Mouse (Mus musculus) CH12.LX (cell line): ENCODE measurements around the gene Wnt9a. TPM values are rescaled to one million over a fixed set of nuclear protein-coding genes. Genes with fewer than 3 reads are reported as not detected.

ENCODE experiments used
- DNase-seq: peaks from one replicate; pipeline ENCODE4 v3.0.0-alpha.2; 2013; ENCODE audit errors: extremely low read depth
- H3K27ac ChIP-seq: 2 replicates; pipeline ENCODE4 v1.5.1; 2012; ENCODE audit warnings: low read depth, mild to moderate bottlenecking, control low read depth, moderate library complexity; ENCODE audit not compliant: insufficient read depth
- H3K27me3 ChIP-seq: replicated peaks from 2 replicates; pipeline ENCODE3; 2012; ENCODE audit warnings: inconsistent platforms
- H3K36me3 ChIP-seq, 2 experiments: replicated peaks in 1 of 2; 2 replicates each; pipeline versions ENCODE3 to v1.6.1; 2012; ENCODE audit warnings: inconsistent platforms in 1 of 2, low read length in 1 of 2, mild to moderate bottlenecking in 1 of 2, mixed read lengths in 1 of 2, moderate library complexity in 1 of 2; ENCODE audit not compliant: control insufficient read depth in 1 of 2, insufficient read depth in 1 of 2
- H3K4me1 ChIP-seq, 2 experiments: 2 replicates each; pipeline ENCODE4 v1.6.1; 2012; ENCODE audit warnings: inconsistent platforms in 1 of 2, moderate library complexity in 1 of 2; ENCODE audit not compliant: insufficient read depth in 2 of 2, control insufficient read depth in 1 of 2
- H3K4me2 ChIP-seq: 2 replicates; pipeline ENCODE4 v1.6.1; 2012; ENCODE audit warnings: low read depth, mild to moderate bottlenecking, control low read depth; ENCODE audit not compliant: poor library complexity, insufficient read depth, severe bottlenecking
- H3K4me3 ChIP-seq, 3 experiments: fragments of 150-350 bp in 1 of 3; sonication (generic) in 1 of 3; replicated peaks in 1 of 3; 2 replicates each; pipeline versions ENCODE3 to v1.5.1; 2011 to 2012; ENCODE audit warnings: low read depth in 2 of 3, low read length in 2 of 3, mild to moderate bottlenecking in 2 of 3, moderate library complexity in 2 of 3, control low read depth in 1 of 3, improper control_type of control experiment in 1 of 3, inconsistent platforms in 1 of 3, mixed read lengths in 1 of 3; ENCODE audit not compliant: poor library complexity in 1 of 3
- H3K79me2 ChIP-seq: replicated peaks from 2 replicates; pipeline ENCODE4 v1.6.1; 2012; ENCODE audit warnings: mild to moderate bottlenecking, moderate library complexity; ENCODE audit not compliant: control insufficient read depth, poor library complexity, insufficient read depth, severe bottlenecking; ENCODE audit errors: extremely low read depth
- H3K9ac ChIP-seq: 2 replicates; pipeline ENCODE4 v1.6.1; 2012; ENCODE audit warnings: low read depth, mild to moderate bottlenecking, control low read depth, moderate library complexity; ENCODE audit not compliant: insufficient read depth
- H3K9me3 ChIP-seq: replicated peaks from 2 replicates; pipeline ENCODE3; 2012; ENCODE audit warnings: low read length, inconsistent platforms, mixed read lengths
- BHLHE40 ChIP-seq: IDR thresholded peaks from 2 replicates; pipeline ENCODE4 v1.6.1; 2011; ENCODE audit warnings: mild to moderate bottlenecking, low read depth, low read length, improper control_type of control experiment
- CHD1 ChIP-seq: IDR thresholded peaks from 2 replicates; pipeline ENCODE4 v1.6.1; 2012; ENCODE audit warnings: low read depth, low read length, improper control_type of control experiment, inconsistent platforms
- CTCF ChIP-seq, 2 experiments: IDR thresholded peaks in 1 of 2; conservative IDR thresholded peaks in 1 of 2; 2 replicates each; pipeline ENCODE4 v1.5.1; 2011 to 2012; ENCODE audit warnings: low read depth in 2 of 2, low read length in 2 of 2, improper control_type of control experiment in 1 of 2, inconsistent platforms in 1 of 2, mild to moderate bottlenecking in 1 of 2, moderate library complexity in 1 of 2
- EP300 ChIP-seq: IDR thresholded peaks from 2 replicates; pipeline ENCODE4 v1.6.1; 2011; ENCODE audit warnings: low read length, improper control_type of control experiment
- GABPA ChIP-seq: IDR thresholded peaks from 2 replicates; pipeline ENCODE4 v1.6.1; 2012; ENCODE audit warnings: low read depth, low read length, improper control_type of control experiment, inconsistent platforms; ENCODE audit not compliant: insufficient replicate concordance
- IRF4 ChIP-seq: IDR thresholded peaks from 2 replicates; pipeline ENCODE4 v1.6.1; 2014; ENCODE audit warnings: low read depth, mild to moderate bottlenecking, inconsistent platforms, low read length, improper control_type of control experiment
- MAX ChIP-seq: IDR thresholded peaks from 2 replicates; pipeline ENCODE4 v1.6.1; 2011; ENCODE audit warnings: low read length, improper control_type of control experiment
- MEF2A ChIP-seq: IDR thresholded peaks from 2 replicates; pipeline ENCODE4 v1.6.1; 2014; ENCODE audit warnings: low read depth, mild to moderate bottlenecking, inconsistent platforms, low read length, improper control_type of control experiment, borderline replicate concordance
- MXI1 ChIP-seq: IDR thresholded peaks from 2 replicates; pipeline ENCODE4 v1.6.1; 2011; ENCODE audit warnings: mild to moderate bottlenecking, low read depth, low read length, improper control_type of control experiment
- MYC ChIP-seq: IDR thresholded peaks from 2 replicates; pipeline ENCODE4 v1.6.1; 2011; ENCODE audit warnings: low read depth, mild to moderate bottlenecking, improper control_type of control experiment, low read length
- NELFE ChIP-seq: IDR thresholded peaks from 2 replicates; pipeline ENCODE4 v1.6.1; 2011; ENCODE audit warnings: low read depth, low read length, improper control_type of control experiment
- PAX5 ChIP-seq: IDR thresholded peaks from 2 replicates; pipeline ENCODE4 v1.6.1; 2012; ENCODE audit warnings: low read length, inconsistent platforms, mixed read lengths
- POLR2A ChIP-seq: IDR thresholded peaks from 2 replicates; pipeline ENCODE4 v1.6.1; 2011; ENCODE audit warnings: low read depth, mild to moderate bottlenecking, improper control_type of control experiment, low read length
- RAD21 ChIP-seq: IDR thresholded peaks from 2 replicates; pipeline ENCODE4 v1.6.1; 2011; ENCODE audit warnings: low read depth, mild to moderate bottlenecking, low read length, improper control_type of control experiment, moderate library complexity
- RCOR1 ChIP-seq: conservative IDR thresholded peaks from 2 replicates; pipeline ENCODE4 v1.6.1; 2012; ENCODE audit warnings: low read depth, mild to moderate bottlenecking, inconsistent platforms, low read length, improper control_type of control experiment
- SIN3A ChIP-seq: IDR thresholded peaks from 2 replicates; pipeline ENCODE4 v1.6.1; 2012; ENCODE audit warnings: low read length, improper control_type of control experiment, inconsistent platforms
- TCF12 ChIP-seq: IDR thresholded peaks from 2 replicates; pipeline ENCODE4 v1.6.1; 2014; ENCODE audit warnings: low read depth, mild to moderate bottlenecking, inconsistent platforms, low read length, improper control_type of control experiment
- UBTF ChIP-seq: IDR thresholded peaks from 2 replicates; pipeline ENCODE4 v1.6.1; 2012; ENCODE audit warnings: low read depth, mild to moderate bottlenecking, inconsistent platforms, low read length, improper control_type of control experiment, moderate library complexity
- USF2 ChIP-seq: conservative IDR thresholded peaks from 2 replicates; pipeline ENCODE4 v1.6.1; 2011; ENCODE audit warnings: low read depth, low read length, improper control_type of control experiment
- ZMIZ1 ChIP-seq: IDR thresholded peaks from 2 replicates; pipeline ENCODE4 v1.6.1; 2012; ENCODE audit warnings: low read depth, mild to moderate bottlenecking, inconsistent platforms, low read length, improper control_type of control experiment
- ZNF384 ChIP-seq: IDR thresholded peaks from 2 replicates; pipeline ENCODE4 v1.6.1; 2012; ENCODE audit warnings: low read depth, low read length, improper control_type of control experiment, inconsistent platforms
- dilution Hi-C: fragments of 300-500 bp; cut with MboI; formaldehyde crosslinking; loops from 2 replicates; pipeline ENCODE4 v1.14.3; 2020; ENCODE audit warnings: low sequenced_read_pairs; ENCODE audit not compliant: extremely low pct_unique_long_range_greater_than_20kb, extremely low pct_ligation_motif_present
- in situ Hi-C: fragments of 300-500 bp; cut with MboI; formaldehyde crosslinking; loops from 3 replicates; pipeline ENCODE4 v1.14.3; 2019; ENCODE audit warnings: low sequenced_read_pairs, low pct_ligation_motif_present, low pct_unique_long_range_greater_than_20kb, mixed read lengths
- polyA plus RNA-seq: library from polyadenylated mRNA; unstranded; fragments of >175 nt; gene quantifications from 2 replicates; pipeline ENCODE4 v1.2.1, GENCODE M21; 2012; ENCODE audit warnings: low read depth; ENCODE audit not compliant: insufficient read length
- total RNA-seq, 2 experiments: library from RNA; depleted of rRNA; stranded (reverse); fragments of 300-350 nt in 1 of 2; fragments of >200 nt in 1 of 2; gene quantifications; 2 replicates each; pipeline ENCODE4 v1.2.3; 2012 to 2014

The Wnt9a gene
- total and polyA plus RNA-seq, 3 experiments = not detected

GRCm38 (mm10) chr11:59354793-59355192 is 48.1 kb downstream of the Wnt9a start:
- Histone ChIP-seq H3K79me2 (no peaks in the 10 kb centered on the region), H3K27ac (no peak overlapping the region)
- TF ChIP-seq POLR2A (no peak), MAX (no peak), SIN3A (no peak), ZMIZ1 (no peak), CTCF (conservative IDR thresholded peaks at IDR 0.05 in 1 of 2, IDR thresholded peaks at IDR 0.05 in 1 of 2; ENCODE audit: low read depth in 2 of 2, low read length in 2 of 2) (no peak), IRF4 (no peak), TCF12 (no peak), GABPA (no peak), ZNF384 (no peak), MYC (no peak), USF2 (no peak), RCOR1 (no peak), PAX5 (no peak), RAD21 (no peak), MEF2A (no peak), NELFE (no peak), CHD1 (no peak)
- TF ChIP-seq, all 38 proteins: peak for 0
- H3K36me3 ChIP-seq = no peaks in the 10 kb centered on the region
- H3K4me3 ChIP-seq = no peak overlapping the region
- no peak overlapping the region for H3K9ac ChIP-seq
- dilution Hi-C loops = no loop called here
- peaks cover 45% of the 10 kb centered on the region for H3K27me3 ChIP-seq
- H3K4me2 ChIP-seq = no peak overlapping the region
- in situ Hi-C loops = no loop called here
- peaks cover 8% of the 10 kb centered on the region for H3K9me3 ChIP-seq
- H3K4me1 ChIP-seq = no peaks in the 10 kb centered on the region
- DNase-seq = no peak

GRCm38 (mm10) chr11:59356874-59357289 is 50.2 kb downstream of the Wnt9a start:
- no peaks in the 10 kb centered on the region for H3K79me2 ChIP-seq
- no peak overlapping the region for H3K27ac ChIP-seq
- DNase-seq = no peak
- H3K36me3 ChIP-seq = no peaks in the 10 kb centered on the region
- H3K4me2 ChIP-seq = no peak overlapping the region
- TF ChIP-seq BHLHE40 (no peak), EP300 (no peak), UBTF (no peak), MXI1 (no peak)
- H3K4me1 ChIP-seq = no peaks in the 10 kb centered on the region
- H3K9me3 ChIP-seq = peaks cover 8% of the 10 kb centered on the region
- in situ Hi-C loops = no loop called here
- dilution Hi-C loops = no loop called here
- no peak overlapping the region for H3K4me3 ChIP-seq
- no peak overlapping the region for H3K9ac ChIP-seq
- H3K27me3 ChIP-seq = peaks cover 41% of the 10 kb centered on the region
